Mouse (Mus musculus): ENCODE data around the gene Olfr181. TPM values are rescaled to one million over a fixed set of nuclear protein-coding genes. Genes with fewer than 3 reads are reported as not detected.

Gene Olfr181
- not detected for polyA plus RNA-seq (2017; shearing (Covaris generic))

DNA sequence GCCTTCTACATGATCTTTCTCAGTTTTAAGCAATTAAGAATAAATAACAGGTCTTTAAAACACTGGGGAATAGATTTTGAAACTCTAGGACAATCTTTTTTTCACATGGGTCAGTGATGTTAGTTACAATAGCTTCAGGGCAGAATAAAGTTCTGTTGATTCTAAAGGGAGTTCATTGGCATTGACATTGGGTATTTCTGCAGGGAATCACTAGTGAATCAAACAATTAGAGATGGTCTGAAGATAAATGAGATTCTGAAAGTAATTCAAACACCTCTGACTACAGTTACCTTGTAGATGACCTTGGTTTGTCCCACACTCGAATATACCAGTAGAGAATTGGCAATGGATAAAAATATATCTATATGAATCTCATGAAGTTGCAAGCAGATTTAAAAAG, at the start of gene Olfr181:
TSS of gene Olfr181 (minus strand) at position 101 of the 400 bp plus-strand sequence.

DNA sequence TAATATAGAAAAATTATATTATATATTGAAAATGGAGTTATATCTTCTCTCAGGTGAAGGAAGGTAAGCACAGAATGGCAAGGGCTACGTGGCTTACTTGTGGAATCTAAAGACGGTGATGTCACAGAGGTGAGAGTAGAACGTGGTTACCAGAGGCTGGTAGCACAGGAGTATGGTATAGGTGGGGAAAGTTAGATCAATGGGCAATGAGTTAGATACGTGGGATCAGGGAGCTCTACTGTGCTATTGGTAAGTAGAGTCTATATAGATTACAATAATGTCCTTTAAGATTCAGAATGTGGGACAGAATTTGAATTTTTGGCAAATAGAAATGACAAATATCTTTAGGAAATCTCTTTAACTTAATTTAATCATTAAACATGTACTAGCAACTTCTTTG, 737 bp upstream of the Olfr181 start, which contains the start of gene Olfr180:
TSS of gene Olfr180 (minus strand) at position 101 of the 400 bp plus-strand sequence.

GRCm38 (mm10) chr16:58891963-58892362, 36.6 kb downstream of the Olfr181 start, which contains the start of gene Olfr178:
Gene Olfr178, minus strand, starts transcription at chr16:58892063.

Other genes with a start within 250 kb of the Olfr181 start
- gene Gpr15, start 209.7 kb downstream of the Olfr181 start, polyA plus RNA-seq (2017; shearing (Covaris generic)): 53.3 TPM
- 175 TPM for gene Cldnd1, start 200.8 kb downstream of the Olfr181 start, polyA plus RNA-seq (2017; shearing (Covaris generic))
- gene Olfr172, start 165.6 kb downstream of the Olfr181 start, polyA plus RNA-seq (2017; shearing (Covaris generic)): not detected
- gene Olfr173, start 128.5 kb downstream of the Olfr181 start, polyA plus RNA-seq (2017; shearing (Covaris generic)): 2.0 TPM
- 0.24 TPM for gene Olfr175-ps1, start 102.0 kb downstream of the Olfr181 start, polyA plus RNA-seq (2017; shearing (Covaris generic))
- not detected for gene Olfr177, start 54.0 kb downstream of the Olfr181 start, polyA plus RNA-seq (2017; shearing (Covaris generic))
- gene Olfr178, start 36.7 kb downstream of the Olfr181 start, polyA plus RNA-seq (2017; shearing (Covaris generic)): 0.13 TPM
- not detected for gene Olfr180, start 637 bp upstream of the Olfr181 start, polyA plus RNA-seq (2017; shearing (Covaris generic))
- gene Olfr183, start 66.6 kb upstream of the Olfr181 start, polyA plus RNA-seq (2017; shearing (Covaris generic)): not detected
- not detected for gene Olfr186, start 101.5 kb upstream of the Olfr181 start, polyA plus RNA-seq (2017; shearing (Covaris generic))
- not detected for gene Olfr187, start 111.0 kb upstream of the Olfr181 start, polyA plus RNA-seq (2017; shearing (Covaris generic))
- gene Olfr190, start 149.2 kb upstream of the Olfr181 start, polyA plus RNA-seq (2017; shearing (Covaris generic)): not detected
- not detected for gene Olfr191, start 161.1 kb upstream of the Olfr181 start, polyA plus RNA-seq (2017; shearing (Covaris generic))
- gene Olfr193, start 183.1 kb upstream of the Olfr181 start, polyA plus RNA-seq (2017; shearing (Covaris generic)): not detected
- gene Olfr194, start 192.3 kb upstream of the Olfr181 start, polyA plus RNA-seq (2017; shearing (Covaris generic)): not detected
- gene Olfr195, start 218.3 kb upstream of the Olfr181 start, polyA plus RNA-seq (2017; shearing (Covaris generic)): not detected
- gene Olfr196, start 241.7 kb upstream of the Olfr181 start, polyA plus RNA-seq (2017; shearing (Covaris generic)): not detected

Data from inflammation-experienced regulatory T-cells, adult 16 weeks (primary cell).